Mouse (Mus musculus) ES-E14 (cell line): ENCODE measurements around the gene Trim44. TPM values are rescaled to one million over a fixed set of nuclear protein-coding genes. Genes with fewer than 3 reads are reported as not detected.

ENCODE experiments used
- DNase-seq: peaks from one replicate; pipeline ENCODE4 v3.0.0-alpha.2; 2013; ENCODE audit warnings: low read depth, low spot score
- H3K27ac ChIP-seq: 2 replicates; pipeline ENCODE4 v1.5.1; 2012; ENCODE audit warnings: low read depth, mild to moderate bottlenecking, low read length, moderate library complexity, mixed read lengths; ENCODE audit not compliant: poor library complexity, insufficient read depth, severe bottlenecking
- H3K36me3 ChIP-seq: 2 replicates; pipeline ENCODE4 v1.6.1; 2012; ENCODE audit warnings: mild to moderate bottlenecking, low read length, moderate library complexity, mixed read lengths; ENCODE audit not compliant: control insufficient read depth, poor library complexity, insufficient read depth, severe bottlenecking
- H3K4me1 ChIP-seq, 2 experiments: fragments of 150-350 bp in 1 of 2; sonication (generic) in 1 of 2; 2 replicates each; pipeline ENCODE4 v1.6.1; 2012; ENCODE audit warnings: low read length in 2 of 2, mild to moderate bottlenecking in 1 of 2, mixed read lengths in 1 of 2; ENCODE audit not compliant: control insufficient read depth in 2 of 2, insufficient read depth in 2 of 2, poor library complexity in 1 of 2
- H3K4me3 ChIP-seq, 2 experiments: fragments of 150-350 bp in 1 of 2; sonication (generic) in 1 of 2; 2 replicates each; pipeline ENCODE4 v1.5.1; 2012; ENCODE audit warnings: low read length in 2 of 2, low read depth in 1 of 2, mild to moderate bottlenecking in 1 of 2, mixed read lengths in 1 of 2; ENCODE audit not compliant: insufficient read depth in 1 of 2, poor library complexity in 1 of 2, severe bottlenecking in 1 of 2
- H3K9ac ChIP-seq: 2 replicates; pipeline ENCODE4 v1.6.1; 2012; ENCODE audit warnings: low read depth, mild to moderate bottlenecking, low read length, mixed read lengths; ENCODE audit not compliant: poor library complexity, insufficient read depth, severe bottlenecking
- H3K9me3 ChIP-seq: fragments of 150-350 bp; sonication (generic); 2 replicates; pipeline ENCODE4 v1.6.1; 2012; ENCODE audit warnings: low read depth, mild to moderate bottlenecking, low read length; ENCODE audit not compliant: control insufficient read depth, insufficient read depth
- CHD2 ChIP-seq: IDR thresholded peaks from 2 replicates; pipeline ENCODE4 v1.6.1; 2014; ENCODE audit warnings: mild to moderate bottlenecking, low read depth, low read length, inconsistent platforms
- HCFC1 ChIP-seq: IDR thresholded peaks from 2 replicates; pipeline ENCODE4 v1.6.1; 2012; ENCODE audit warnings: low read length, inconsistent platforms, borderline replicate concordance; ENCODE audit not compliant: insufficient read depth
- MAFK ChIP-seq: IDR thresholded peaks from 2 replicates; pipeline ENCODE4 v1.6.1; 2014; ENCODE audit warnings: mild to moderate bottlenecking, low read depth, low read length, inconsistent platforms; ENCODE audit not compliant: insufficient read depth
- ZC3H11A ChIP-seq: IDR thresholded peaks from 2 replicates; pipeline ENCODE4 v1.6.1; 2012; ENCODE audit warnings: low read depth, mild to moderate bottlenecking, inconsistent platforms, low read length, borderline replicate concordance
- ZNF384 ChIP-seq: IDR thresholded peaks from 2 replicates; pipeline ENCODE4 v1.6.1; 2012; ENCODE audit warnings: low read depth, low read length, inconsistent platforms
- in situ Hi-C, 2 experiments: fragments of 600-800 bp; cut with MboI; formaldehyde crosslinking; loops; one replicate each; pipeline ENCODE4 v1.15.1; 2025; ENCODE audit warnings: low sequenced_read_pairs in 2 of 2, inconsistent platforms in 1 of 2; ENCODE audit not compliant: unreplicated experiment in 2 of 2
- total RNA-seq: library from RNA; depleted of rRNA; stranded (reverse); fragments of 300-350 nt; gene quantifications from 2 replicates; pipeline ENCODE4 v1.2.3, GENCODE M21; 2012

Trim44 gene
- total RNA-seq, 1 experiment = 32.0 TPM

DNA sequence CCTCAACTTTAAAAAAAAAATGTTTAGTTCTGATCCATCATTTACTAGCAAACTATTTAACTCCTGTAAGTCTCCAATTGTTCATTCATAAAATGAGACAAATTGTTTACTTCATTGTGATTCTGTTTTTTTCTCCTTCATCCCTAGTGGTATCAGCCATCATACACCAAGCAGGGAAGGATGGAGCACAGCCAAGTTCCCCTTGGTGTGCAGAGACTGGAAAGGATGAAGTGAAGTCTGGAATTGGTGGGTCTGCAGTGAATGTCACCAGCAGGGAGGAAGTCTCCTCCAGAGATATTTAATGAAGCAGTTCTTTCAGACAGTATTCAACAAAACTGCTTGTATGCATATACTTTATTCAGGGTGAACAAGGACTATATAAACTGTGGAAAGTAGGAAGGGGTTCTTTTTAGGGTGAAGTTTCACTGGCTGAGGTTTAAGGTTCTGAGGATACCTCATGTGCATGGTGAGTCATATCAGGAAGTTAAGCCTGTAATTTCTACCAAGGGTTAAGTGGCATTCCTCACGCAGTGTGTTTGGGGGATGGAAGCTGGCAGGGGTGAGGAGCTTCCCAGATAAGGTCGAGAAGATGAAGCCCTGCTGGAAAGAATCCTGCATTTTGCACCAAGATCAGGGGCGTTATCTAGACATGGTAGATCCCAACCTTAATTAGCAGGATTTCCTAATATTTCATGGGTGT is 34.1 kb downstream of the Trim44 start:
- H3K4me3 ChIP-seq = no peak overlapping the region
- no peak for TF ChIP-seq CHD2
- no peak for TF ChIP-seq ZC3H11A
- no peak for TF ChIP-seq HCFC1
- no peak for TF ChIP-seq MAFK
- no peak for TF ChIP-seq ZNF384
- in situ Hi-C loops = no loop called here
- H3K9ac ChIP-seq = no peak overlapping the region
- DNase-seq = no peak
- H3K27ac ChIP-seq = no peak overlapping the region
- no peaks in the 10 kb centered on the region for H3K9me3 ChIP-seq
- no peaks in the 10 kb centered on the region for H3K4me1 ChIP-seq
- no peaks in the 10 kb centered on the region for H3K36me3 ChIP-seq

DNA sequence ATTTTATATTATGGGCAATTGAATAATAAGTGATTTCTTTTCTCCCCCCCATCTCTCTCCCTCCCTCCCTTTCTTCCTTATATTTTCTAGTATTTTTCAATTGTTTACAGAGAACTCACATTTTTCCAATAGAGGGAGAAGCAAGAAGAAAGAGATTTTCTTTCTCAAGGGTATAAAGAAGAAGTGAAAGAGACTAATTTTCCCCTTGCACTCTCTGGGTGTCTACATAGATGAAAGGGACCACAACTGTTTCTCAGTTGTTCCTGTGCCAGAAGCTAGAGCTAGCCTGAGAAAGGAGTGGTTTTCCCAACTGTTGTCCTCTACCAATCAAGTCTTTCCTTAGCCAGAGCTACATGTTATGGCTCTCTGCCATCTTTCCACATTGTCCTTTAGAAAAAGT is 34.9 kb downstream of the Trim44 start:
- no peak overlapping the region for H3K27ac ChIP-seq
- H3K4me1 ChIP-seq = no peaks in the 10 kb centered on the region
- H3K9me3 ChIP-seq = no peaks in the 10 kb centered on the region
- H3K36me3 ChIP-seq = no peaks in the 10 kb centered on the region
- no peak overlapping the region for H3K9ac ChIP-seq
- in situ Hi-C loops = no loop called here
- no peak for DNase-seq
- H3K4me3 ChIP-seq = no peak overlapping the region
- TF ChIP-seq ZC3H11A = no peak
- no peak for TF ChIP-seq MAFK
- no peak for TF ChIP-seq ZNF384
- no peak for TF ChIP-seq CHD2
- TF ChIP-seq HCFC1 = no peak

DNA sequence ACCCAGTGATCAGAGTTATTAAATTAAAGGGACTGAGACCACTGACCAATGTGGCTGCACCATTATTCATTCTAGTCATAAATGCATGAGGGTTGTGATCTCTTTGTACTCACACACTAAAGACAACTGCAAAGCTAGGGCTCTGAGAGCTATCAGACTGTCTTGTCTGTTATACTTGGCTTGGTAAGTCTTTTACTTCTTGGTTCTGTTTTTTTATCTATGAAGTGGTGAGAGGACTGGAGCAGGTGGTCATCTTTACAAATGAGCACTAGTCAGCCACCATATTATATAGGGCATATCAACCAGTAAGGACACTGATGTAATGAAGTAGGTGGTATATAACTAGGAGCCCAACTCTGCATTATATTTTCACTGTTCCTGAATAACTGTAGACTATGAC is 36.3 kb downstream of the Trim44 start:
- TF ChIP-seq CHD2 = no peak
- no peak overlapping the region for H3K9ac ChIP-seq
- H3K27ac ChIP-seq = no peak overlapping the region
- H3K4me1 ChIP-seq = no peaks in the 10 kb centered on the region
- no peaks in the 10 kb centered on the region for H3K9me3 ChIP-seq
- no peak for DNase-seq
- no peak overlapping the region for H3K4me3 ChIP-seq
- in situ Hi-C loops = no loop called here
- no peaks in the 10 kb centered on the region for H3K36me3 ChIP-seq

DNA sequence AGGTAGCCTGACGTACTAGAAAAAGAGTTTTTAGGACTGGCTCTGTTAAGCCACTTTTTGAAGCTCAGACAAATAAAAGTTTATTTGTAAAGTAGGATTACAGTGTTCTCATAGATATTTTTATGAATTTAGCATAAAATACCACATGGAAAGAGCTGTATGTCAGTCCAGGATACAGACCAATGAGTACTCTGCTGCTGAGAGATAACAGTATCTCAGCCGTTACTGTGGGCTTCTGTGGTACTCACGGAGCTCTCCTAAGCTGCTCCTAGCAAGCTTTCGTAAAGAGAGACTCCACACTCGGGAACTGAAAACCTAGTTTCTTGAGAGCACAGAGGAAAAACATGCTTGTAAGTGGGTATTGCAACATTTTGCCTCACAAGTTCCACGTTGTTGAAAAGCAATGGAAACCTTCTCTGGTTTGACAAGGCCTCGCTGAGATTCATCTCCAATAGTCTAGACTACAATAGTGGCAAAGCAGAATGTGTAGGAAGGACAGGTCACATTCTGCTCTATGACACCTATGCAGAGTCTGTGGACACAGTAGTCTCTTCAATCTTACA is 41.6 kb downstream of the Trim44 start:
- in situ Hi-C loops = no loop called here
- no peak for DNase-seq
- no peaks in the 10 kb centered on the region for H3K36me3 ChIP-seq
- TF ChIP-seq HCFC1 (no peak), ZNF384 (no peak), ZC3H11A (no peak), CHD2 (no peak), MAFK (no peak)
- no peak overlapping the region for H3K27ac ChIP-seq
- H3K4me3 ChIP-seq = no peak overlapping the region
- no peaks in the 10 kb centered on the region for H3K9me3 ChIP-seq
- H3K9ac ChIP-seq = no peak overlapping the region
- H3K4me1 ChIP-seq = no peaks in the 10 kb centered on the region

DNA sequence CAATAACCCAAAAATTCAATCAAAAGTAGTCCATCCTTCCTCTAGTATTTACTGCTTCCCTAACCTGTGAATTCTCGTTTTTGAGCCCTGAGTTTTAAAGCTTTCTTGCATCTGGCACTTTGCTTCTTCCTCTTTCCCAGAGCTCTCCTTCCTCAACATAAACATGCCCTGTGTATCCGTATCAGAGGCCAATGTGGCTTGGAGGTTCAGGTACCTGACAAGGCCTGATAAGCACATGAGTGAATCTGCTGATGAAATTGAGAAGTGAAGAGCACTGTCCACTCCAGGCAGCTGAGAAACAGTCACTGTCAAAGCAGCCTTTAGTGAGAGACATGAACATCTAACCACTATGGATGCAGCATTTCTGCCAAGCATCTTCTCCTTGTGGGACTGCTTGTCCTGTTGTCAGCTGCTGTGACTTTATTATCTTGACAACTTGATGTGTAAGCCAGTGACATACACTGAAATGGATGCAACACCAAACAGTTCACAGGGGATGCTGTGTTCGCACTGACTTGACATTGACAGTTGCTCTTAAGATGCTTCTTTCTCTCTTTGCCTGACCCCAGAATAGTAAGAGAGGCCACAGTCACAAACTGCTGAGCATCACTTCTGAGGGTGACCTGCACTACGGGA is 42.9 kb downstream of the Trim44 start:
- DNase-seq = no peak
- H3K4me3 ChIP-seq = no peak overlapping the region
- in situ Hi-C loops = no loop called here
- no peaks in the 10 kb centered on the region for H3K36me3 ChIP-seq
- H3K9me3 ChIP-seq = no peaks in the 10 kb centered on the region
- no peak overlapping the region for H3K9ac ChIP-seq
- TF ChIP-seq ZC3H11A (no peak), HCFC1 (no peak), CHD2 (no peak), ZNF384 (no peak), MAFK (no peak)
- no peaks in the 10 kb centered on the region for H3K4me1 ChIP-seq
- H3K27ac ChIP-seq = no peak overlapping the region
